Mouse (Mus musculus) forebrain, embryonic 15.5 days (tissue): Measurements from ENCODE around the gene Ckap4. TPM values are rescaled to one million over a fixed set of nuclear protein-coding genes. Genes with fewer than 3 reads are reported as not detected.
"Not testable (repeated sequence)": the region's sequence is repeated elsewhere in the genome, so short reads cannot be mapped to it uniquely, and the experiment has no call there.

Experiments used
- ATAC-seq: fragments of 200-750 bp; cut with Nextera tagmentation; replicated peaks from 2 replicates; pipeline ENCODE4 v1.8.0; 2017; ENCODE audit warnings: mild to moderate bottlenecking, moderate TSS enrichment, moderate library complexity
- H3K27ac ChIP-seq: fragments of 300-500 bp; sonication (generic); replicated peaks from 2 replicates; pipeline ENCODE4 v1.5.1; 2015; ENCODE audit warnings: mild to moderate bottlenecking, inconsistent platforms
- H3K27me3 ChIP-seq: fragments of 300-500 bp; sonication (generic); 2 replicates; pipeline ENCODE4 v1.6.1; 2015; ENCODE audit warnings: inconsistent platforms
- H3K36me3 ChIP-seq: fragments of 300-500 bp; sonication (generic); 2 replicates; pipeline ENCODE4 v1.6.1; 2015; ENCODE audit warnings: mild to moderate bottlenecking, inconsistent platforms
- H3K4me1 ChIP-seq: fragments of 300-500 bp; sonication (generic); 2 replicates; pipeline ENCODE4 v1.6.1; 2015; ENCODE audit warnings: inconsistent platforms
- H3K4me2 ChIP-seq: fragments of 300-500 bp; sonication (generic); replicated peaks from 2 replicates; pipeline ENCODE4 v1.6.1; 2015; ENCODE audit warnings: mild to moderate bottlenecking, inconsistent platforms
- H3K4me3 ChIP-seq: fragments of 300-500 bp; sonication (generic); 2 replicates; pipeline ENCODE4 v1.5.1; 2015; ENCODE audit warnings: mild to moderate bottlenecking, inconsistent platforms
- H3K9ac ChIP-seq: fragments of 300-500 bp; sonication (generic); replicated peaks from 2 replicates; pipeline ENCODE4 v1.6.1; 2015; ENCODE audit warnings: mild to moderate bottlenecking, inconsistent platforms
- H3K9me3 ChIP-seq: fragments of 300-500 bp; sonication (generic); 2 replicates; pipeline ENCODE4 v1.6.1; 2016; ENCODE audit warnings: inconsistent platforms
- WGBS: fragments of 180-500 bp; shearing (Covaris S2); methylation state at CpG from one replicate; pipeline ENCODE4 v1.1.7; 2015; ENCODE audit warnings: mixed read lengths; 5-methylcytosine and 5-hydroxymethylcytosine counted together
- polyA plus RNA-seq: library from polyadenylated mRNA; unstranded; fragments of >200 nt; fragmentation: Nextera tagmentation; extraction: Ambion mirVana; gene quantifications from 2 replicates; pipeline ENCODE4 v1.2.1, GENCODE M21; 2015

The Ckap4 gene
- polyA plus RNA-seq, 1 experiment from 2014 or later, result 44.1 TPM

DNA sequence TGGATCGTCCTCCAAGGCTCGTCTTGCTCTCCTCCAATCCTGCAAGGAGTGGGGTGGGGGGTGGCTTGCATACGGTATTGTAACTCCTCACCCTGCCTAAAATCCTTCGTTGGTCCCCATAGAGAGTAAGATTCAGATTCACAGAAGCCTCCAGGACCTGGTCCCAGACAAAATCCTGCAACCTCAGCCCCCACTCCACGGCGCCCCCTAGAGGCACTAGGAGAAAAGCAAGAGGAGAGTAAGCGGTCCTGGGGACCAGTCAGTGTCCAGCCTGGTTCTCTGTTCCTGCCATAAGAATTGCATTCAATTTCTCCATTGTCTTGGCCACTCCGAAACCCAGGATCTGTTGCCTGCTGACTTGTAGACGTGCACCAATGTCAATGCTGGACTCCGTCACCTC is 10.2 kb downstream of the Ckap4 start:
- Histone ChIP-seq H3K36me3 (peaks cover 35% of the 10 kb centered on the region), H3K27me3 (no peaks in the 10 kb centered on the region), H3K27ac (no peak overlapping the region), H3K4me1 (no peaks in the 10 kb centered on the region), H3K9me3 (no peaks in the 10 kb centered on the region), H3K4me3 (no peak overlapping the region), H3K9ac (no peak overlapping the region), H3K4me2 (no peak overlapping the region)
- 57% methylated on average over 10 of the region's 10 CpGs for WGBS
- ATAC-seq, result no peak

DNA sequence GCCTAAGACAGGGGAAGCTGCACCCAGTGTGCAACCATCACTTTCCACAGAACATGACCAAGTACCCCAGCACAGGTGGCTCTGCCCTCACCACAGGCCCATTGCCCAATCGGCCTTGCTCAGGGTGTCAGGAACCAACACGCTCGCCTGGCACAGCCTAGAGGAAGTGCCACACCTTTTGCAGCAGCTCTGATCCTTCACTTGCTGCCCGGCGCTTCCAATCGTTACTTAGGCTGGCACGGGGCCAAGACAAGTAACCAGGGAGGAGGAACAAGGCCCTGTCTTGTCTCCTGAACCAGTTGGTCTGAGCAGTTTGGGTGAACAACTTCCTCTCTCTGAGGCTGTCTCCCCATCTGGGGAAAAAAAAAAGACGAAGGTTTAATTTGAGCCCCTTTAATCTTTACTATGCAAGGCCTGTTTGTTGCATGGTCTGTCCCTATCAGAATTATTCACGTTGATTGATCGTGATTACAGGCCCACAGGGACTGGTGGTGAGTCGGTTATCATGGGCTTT is 17.4 kb downstream of the Ckap4 start:
- Histone ChIP-seq H3K36me3 (no peaks in the 10 kb centered on the region), H3K4me3 (no peak overlapping the region), H3K4me2 (no peak overlapping the region), H3K27me3 (no peaks in the 10 kb centered on the region), H3K27ac (no peak overlapping the region), H3K9ac (no peak overlapping the region), H3K4me1 (no peaks in the 10 kb centered on the region), H3K9me3 (no peaks in the 10 kb centered on the region)
- 57% methylated on average over 11 of the region's 11 CpGs for WGBS
- ATAC-seq, result no peak; the same call in 1 of the 2 replicates

- not testable (repeated sequence) for ATAC-seq, H3K9ac ChIP-seq, H3K4me3 ChIP-seq, H3K27me3 ChIP-seq, H3K27ac ChIP-seq, H3K9me3 ChIP-seq, H3K36me3 ChIP-seq, H3K4me2 ChIP-seq, H3K4me1 ChIP-seq
- WGBS, result 81% methylated on average over 1 of the region's 1 CpGs
Observed at GRCm38 (mm10) chr10:84515980-84516379, 17.9 kb downstream of the Ckap4 start.

GRCm38 (mm10) chr10:84515512-84515950 is 18.3 kb downstream of the Ckap4 start:
- no peak overlapping the region for H3K4me2 ChIP-seq
- no peaks in the 10 kb centered on the region for H3K27me3 ChIP-seq
- no peak overlapping the region for H3K27ac ChIP-seq
- 33% methylated on average over 3 of the region's 3 CpGs for WGBS
- H3K9ac ChIP-seq, result no peak overlapping the region
- no peaks in the 10 kb centered on the region for H3K9me3 ChIP-seq
- H3K36me3 ChIP-seq, result no peaks in the 10 kb centered on the region
- peak; percentile 74 for ATAC-seq
- H3K4me1 ChIP-seq, result no peaks in the 10 kb centered on the region
- H3K4me3 ChIP-seq, result no peak overlapping the region

- H3K9me3 ChIP-seq, result no peaks in the 10 kb centered on the region
- H3K27me3 ChIP-seq, result no peaks in the 10 kb centered on the region
- H3K36me3 ChIP-seq, result no peaks in the 10 kb centered on the region
- no peak overlapping the region for H3K9ac ChIP-seq
- no peak overlapping the region for H3K4me2 ChIP-seq
- H3K4me1 ChIP-seq, result no peaks in the 10 kb centered on the region
- H3K27ac ChIP-seq, result no peak overlapping the region
- no peak overlapping the region for H3K4me3 ChIP-seq
- WGBS, result 49% methylated on average over 5 of the region's 5 CpGs
- ATAC-seq, result no peak
Observed at GRCm38 (mm10) chr10:84514038-84514578, 19.8 kb downstream of the Ckap4 start.

DNA sequence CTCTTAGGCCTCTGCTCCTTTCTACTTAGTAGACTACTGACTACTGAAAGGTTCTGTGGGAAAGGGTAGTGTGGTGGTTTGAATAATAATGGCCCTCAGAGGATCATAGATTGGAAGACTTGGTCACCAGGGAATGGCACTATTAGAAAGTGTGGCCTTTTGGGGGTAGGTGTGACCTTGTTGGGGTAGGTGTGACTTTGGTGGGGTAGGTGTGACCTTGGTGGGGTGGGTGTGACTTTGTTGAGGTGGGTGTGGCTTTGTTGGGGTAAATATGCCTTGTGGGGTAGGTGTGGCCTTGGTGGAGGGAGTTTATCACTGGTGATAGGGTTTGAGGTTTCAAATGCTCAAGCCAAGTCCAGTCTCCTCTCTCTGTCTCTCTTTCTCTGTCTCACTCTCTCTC is 21.1 kb downstream of the Ckap4 start:
- H3K9me3 ChIP-seq, result no peaks in the 10 kb centered on the region
- H3K9ac ChIP-seq, result no peak overlapping the region
- H3K4me2 ChIP-seq, result no peak overlapping the region
- no peak for ATAC-seq
- H3K36me3 ChIP-seq, result no peaks in the 10 kb centered on the region
- no peaks in the 10 kb centered on the region for H3K4me1 ChIP-seq
- H3K4me3 ChIP-seq, result no peak overlapping the region
- no peak overlapping the region for H3K27ac ChIP-seq
- H3K27me3 ChIP-seq, result no peaks in the 10 kb centered on the region

DNA sequence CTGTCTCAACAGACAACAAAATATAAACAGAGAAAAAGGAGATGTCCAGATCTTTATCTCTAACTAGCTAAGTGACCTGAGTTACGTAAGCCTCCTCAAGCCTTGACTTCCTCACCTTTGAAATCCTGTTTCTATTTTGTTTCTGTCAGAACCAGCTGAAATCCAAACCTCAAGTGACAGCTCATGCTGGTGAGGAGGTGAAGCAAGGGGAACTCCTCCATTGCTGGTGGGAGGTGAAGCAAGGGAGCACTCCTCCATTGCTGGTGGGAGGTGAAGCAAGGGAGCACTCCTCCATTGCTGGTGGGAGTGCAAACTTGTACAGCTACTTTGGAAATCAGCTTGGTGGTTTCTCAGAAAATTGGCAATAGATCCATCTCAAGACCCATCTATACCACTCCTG is 25.3 kb downstream of the Ckap4 start:
- no peaks in the 10 kb centered on the region for H3K4me1 ChIP-seq
- no peak for ATAC-seq
- no peaks in the 10 kb centered on the region for H3K36me3 ChIP-seq
- no peaks in the 10 kb centered on the region for H3K9me3 ChIP-seq
- no peak overlapping the region for H3K4me3 ChIP-seq
- no peak overlapping the region for H3K9ac ChIP-seq
- H3K27ac ChIP-seq, result no peak overlapping the region
- H3K4me2 ChIP-seq, result no peak overlapping the region
- WGBS, result 90% methylated on average over 1 of the region's 1 CpGs
- H3K27me3 ChIP-seq, result no peaks in the 10 kb centered on the region

GRCm38 (mm10) chr10:84498867-84499266 is 35.0 kb downstream of the Ckap4 start:
- Histone ChIP-seq H3K36me3 (no peaks in the 10 kb centered on the region), H3K4me1 (peaks cover 5% of the 10 kb centered on the region), H3K27me3 (no peaks in the 10 kb centered on the region), H3K9me3 (no peaks in the 10 kb centered on the region), H3K4me2 (no peak overlapping the region), H3K4me3 (no peak overlapping the region), H3K9ac (no peak overlapping the region), H3K27ac (no peak overlapping the region)
- 69% methylated on average over 2 of the region's 2 CpGs for WGBS
- no peak for ATAC-seq

GRCm38 (mm10) chr10:84496805-84497204 is 37.1 kb downstream of the Ckap4 start:
- Histone ChIP-seq H3K4me1 (peaks cover 5% of the 10 kb centered on the region), H3K4me3 (no peak overlapping the region), H3K4me2 (no peak overlapping the region), H3K27ac (peak overlapping the region; percentile 33; the same call in 1 of the 2 replicates), H3K27me3 (no peaks in the 10 kb centered on the region), H3K9me3 (no peaks in the 10 kb centered on the region), H3K36me3 (no peaks in the 10 kb centered on the region), H3K9ac (no peak overlapping the region)
- WGBS, result 23% methylated on average over 2 of the region's 2 CpGs
- peak; percentile 46; the same call in 1 of the 2 replicates for ATAC-seq

GRCm38 (mm10) chr10:84494432-84494831 is 39.4 kb downstream of the Ckap4 start:
- peaks cover 5% of the 10 kb centered on the region for H3K4me1 ChIP-seq
- H3K27me3 ChIP-seq, result no peaks in the 10 kb centered on the region
- no peak overlapping the region for H3K4me2 ChIP-seq
- H3K9me3 ChIP-seq, result no peaks in the 10 kb centered on the region
- WGBS, result 93% methylated on average over 7 of the region's 7 CpGs
- H3K36me3 ChIP-seq, result no peaks in the 10 kb centered on the region
- no peak overlapping the region for H3K27ac ChIP-seq
- H3K4me3 ChIP-seq, result no peak overlapping the region
- no peak for ATAC-seq
- H3K9ac ChIP-seq, result no peak overlapping the region

DNA sequence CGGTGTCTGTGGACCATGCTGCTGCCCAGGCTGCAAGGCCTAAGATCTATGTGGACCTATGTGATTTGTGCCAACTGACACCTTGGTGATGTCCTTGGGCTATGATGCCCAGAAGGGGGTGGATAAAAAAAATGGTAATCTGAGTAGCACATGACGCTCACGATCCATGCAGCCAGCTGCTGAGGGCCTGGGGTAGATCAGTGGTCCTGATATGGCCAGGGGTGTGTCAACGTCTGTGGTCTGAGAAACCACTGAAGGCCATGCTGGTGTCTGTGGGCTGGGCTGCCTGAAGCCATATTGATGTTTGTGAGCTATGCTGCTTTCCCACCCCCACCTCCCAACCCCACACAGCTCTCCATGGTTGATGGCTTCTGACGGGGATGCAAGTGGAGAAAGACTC is 43.7 kb downstream of the Ckap4 start:
- no peak for ATAC-seq
- no peaks in the 10 kb centered on the region for H3K27me3 ChIP-seq

GRCm38 (mm10) chr10:84488315-84488714 is 45.5 kb downstream of the Ckap4 start:
- no peak overlapping the region for H3K4me2 ChIP-seq
- 32% methylated on average over 6 of the region's 6 CpGs for WGBS
- H3K4me1 ChIP-seq, result no peaks in the 10 kb centered on the region
- no peak overlapping the region for H3K27ac ChIP-seq
- no peak overlapping the region for H3K4me3 ChIP-seq
- no peaks in the 10 kb centered on the region for H3K9me3 ChIP-seq
- H3K36me3 ChIP-seq, result no peaks in the 10 kb centered on the region
- H3K9ac ChIP-seq, result no peak overlapping the region
- no peaks in the 10 kb centered on the region for H3K27me3 ChIP-seq
- no peak for ATAC-seq

More for the DNA sequence above, 43.7 kb downstream of the Ckap4 start:
- no peak overlapping the region for H3K27ac ChIP-seq
- no peaks in the 10 kb centered on the region for H3K9me3 ChIP-seq
- no peaks in the 10 kb centered on the region for H3K36me3 ChIP-seq
- H3K4me2 ChIP-seq, result no peak overlapping the region
- whole genome bisulfite sequencing, result 98% methylated on average over 5 of the region's 5 CpGs
- H3K4me3 ChIP-seq, result no peak overlapping the region
- H3K4me1 ChIP-seq, result no peaks in the 10 kb centered on the region
- H3K9ac ChIP-seq, result no peak overlapping the region

GRCm38 (mm10) chr10:84484661-84485060 is 49.2 kb downstream of the Ckap4 start:
- H3K4me3 ChIP-seq, result no peak overlapping the region
- H3K4me1 ChIP-seq, result no peaks in the 10 kb centered on the region
- H3K27ac ChIP-seq, result no peak overlapping the region
- 52% methylated on average over 1 of the region's 1 CpGs for WGBS
- no peak overlapping the region for H3K9ac ChIP-seq
- H3K9me3 ChIP-seq, result no peaks in the 10 kb centered on the region
- H3K4me2 ChIP-seq, result no peak overlapping the region
- H3K36me3 ChIP-seq, result no peaks in the 10 kb centered on the region
- ATAC-seq, result no peak
- no peaks in the 10 kb centered on the region for H3K27me3 ChIP-seq
